Mouse (Mus musculus) stomach, postnatal 0 days (tissue): ENCODE measurements at regions not wholly inside any gene's neighbourhood (a gene's known extent, or its start where the extent isn't known, plus 50 kb on each side); places are given as distances from the start of the nearest gene placed in this dataset.

Experiments
- ATAC-seq: fragments of 200-750 bp; cut with Nextera tagmentation; 2 replicates; pipeline ENCODE4 v1.8.0; 2017; ENCODE audit not compliant: low FRiP score, low TSS enrichment
- DNase-seq: peaks from one replicate; pipeline ENCODE4 v3.0.0-alpha.2; 2016; ENCODE audit warnings: low spot score
- H3K27ac ChIP-seq: fragments of 300-500 bp; sonication (generic); replicated peaks from 2 replicates; pipeline ENCODE4 v1.5.1; 2014; ENCODE audit warnings: mild to moderate bottlenecking, control low read depth
- H3K27me3 ChIP-seq: fragments of 300-500 bp; sonication (generic); 2 replicates; pipeline ENCODE4 v1.6.1; 2014; ENCODE audit warnings: low read length; ENCODE audit not compliant: control insufficient read depth, insufficient read depth
- H3K36me3 ChIP-seq: fragments of 300-500 bp; sonication (generic); 2 replicates; pipeline ENCODE4 v1.6.1; 2014; ENCODE audit warnings: low read length, mixed read lengths; ENCODE audit not compliant: control insufficient read depth, insufficient read depth
- H3K4me1 ChIP-seq: fragments of 300-500 bp; sonication (generic); replicated peaks from 2 replicates; pipeline ENCODE4 v1.6.1; 2014; ENCODE audit warnings: antibody characterized with exemption; ENCODE audit not compliant: control insufficient read depth, insufficient read depth
- H3K4me2 ChIP-seq: fragments of 300-500 bp; sonication (generic); replicated peaks from 2 replicates; pipeline ENCODE4 v1.6.1; 2014; ENCODE audit warnings: low read depth, mild to moderate bottlenecking, control low read depth, moderate library complexity
- H3K4me3 ChIP-seq: fragments of 300-500 bp; sonication (generic); 2 replicates; pipeline ENCODE4 v1.5.1; 2014; ENCODE audit warnings: low read depth, low read length, control low read depth
- H3K9ac ChIP-seq: fragments of 300-500 bp; sonication (generic); 2 replicates; pipeline ENCODE4 v1.6.1; 2014; ENCODE audit warnings: mild to moderate bottlenecking, low read length, control low read depth, mixed read lengths
- H3K9me3 ChIP-seq: fragments of 300-500 bp; sonication (generic); 2 replicates; pipeline ENCODE4 v1.6.1; 2016; ENCODE audit warnings: low read length; ENCODE audit not compliant: control insufficient read depth
- CTCF ChIP-seq: IDR thresholded peaks from 2 replicates; pipeline ENCODE4 v1.5.1; 2016; ENCODE audit warnings: antibody characterized with exemption, low read depth, mild to moderate bottlenecking, moderate library complexity
- EP300 ChIP-seq: optimal IDR thresholded peaks from 2 replicates; pipeline ENCODE3; 2016; ENCODE audit warnings: antibody characterized with exemption
- WGBS: fragments of 180-500 bp; shearing (Covaris S2); extraction: QIAGEN DNeasy Blood & Tissue Kit; methylation state at CpG from one replicate; pipeline ENCODE4 v1.1.7; 2014; 5-methylcytosine and 5-hydroxymethylcytosine counted together

- Histone ChIP-seq H3K9ac (no peak overlapping the region), H3K4me1 (no peaks in the 10 kb centered on the region), H3K4me3 (no peak overlapping the region), H3K9me3 (no peaks in the 10 kb centered on the region), H3K4me2 (no peak overlapping the region), H3K36me3 (no peaks in the 10 kb centered on the region), H3K27ac (no peak overlapping the region), H3K27me3 (no peaks in the 10 kb centered on the region)
- ATAC-seq (no peak), DNase-seq (no peak)
- WGBS = 83% methylated on average over 5 of the region's 5 CpGs
- TF ChIP-seq EP300 = no peak
- TF ChIP-seq CTCF = no peak
Observed at GRCm38 (mm10) chr7:71873817-71874216, 432.6 kb downstream of the Mctp2 start.

GRCm38 (mm10) chr7:71872912-71873311 is 433.5 kb downstream of the Mctp2 start:
- ATAC-seq = no peak
- no peaks in the 10 kb centered on the region for H3K36me3 ChIP-seq
- no peaks in the 10 kb centered on the region for H3K27me3 ChIP-seq
- no peak overlapping the region for H3K4me3 ChIP-seq
- no peak for TF ChIP-seq CTCF
- TF ChIP-seq EP300 = no peak
- no peak overlapping the region for H3K9ac ChIP-seq
- no peak for DNase-seq
- no peaks in the 10 kb centered on the region for H3K9me3 ChIP-seq
- H3K4me1 ChIP-seq = no peaks in the 10 kb centered on the region
- H3K27ac ChIP-seq = no peak overlapping the region
- H3K4me2 ChIP-seq = no peak overlapping the region
- WGBS = 58% methylated on average over 6 of the region's 6 CpGs

DNA sequence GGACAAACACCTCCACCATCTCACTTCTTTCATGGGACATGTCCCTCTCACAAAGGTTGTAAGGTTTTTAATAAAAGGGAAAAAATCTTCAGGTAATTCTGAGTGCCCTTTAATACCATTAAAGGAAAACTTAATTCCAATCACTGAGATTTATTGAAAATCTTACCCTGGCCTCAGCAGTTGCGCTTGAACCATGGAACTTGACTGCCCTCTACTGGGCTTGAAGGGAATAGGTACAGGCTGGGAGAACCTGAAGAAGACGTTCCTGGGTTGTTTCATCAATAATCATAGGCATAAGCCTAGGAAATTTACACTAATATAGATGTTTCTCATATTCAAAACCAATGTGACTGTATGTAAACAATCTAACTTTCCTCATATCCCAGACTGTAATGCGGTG is 439.3 kb downstream of the Mctp2 start:
- DNase-seq (peak; percentile 38), ATAC-seq (no peak)
- Histone ChIP-seq H3K9ac (no peak overlapping the region), H3K9me3 (no peaks in the 10 kb centered on the region), H3K36me3 (no peaks in the 10 kb centered on the region), H3K27ac (no peak overlapping the region), H3K4me2 (no peak overlapping the region), H3K4me3 (no peak overlapping the region), H3K4me1 (no peaks in the 10 kb centered on the region), H3K27me3 (no peaks in the 10 kb centered on the region)
- TF ChIP-seq EP300 = no peak
- peak; percentile 96 for TF ChIP-seq CTCF
- 16% methylated on average over 3 of the region's 3 CpGs for WGBS

- Histone ChIP-seq H3K36me3 (no peaks in the 10 kb centered on the region), H3K27ac (no peak overlapping the region), H3K4me1 (no peaks in the 10 kb centered on the region), H3K27me3 (no peaks in the 10 kb centered on the region), H3K4me3 (no peak overlapping the region), H3K9ac (no peak overlapping the region), H3K9me3 (no peaks in the 10 kb centered on the region), H3K4me2 (no peak overlapping the region)
- WGBS = 41% methylated on average over 15 of the region's 15 CpGs
- DNase-seq (no peak), ATAC-seq (no peak)
- TF ChIP-seq CTCF (no peak), EP300 (no peak)
Observed at GRCm38 (mm10) chr7:71865371-71866166, 440.8 kb downstream of the Mctp2 start.

DNA sequence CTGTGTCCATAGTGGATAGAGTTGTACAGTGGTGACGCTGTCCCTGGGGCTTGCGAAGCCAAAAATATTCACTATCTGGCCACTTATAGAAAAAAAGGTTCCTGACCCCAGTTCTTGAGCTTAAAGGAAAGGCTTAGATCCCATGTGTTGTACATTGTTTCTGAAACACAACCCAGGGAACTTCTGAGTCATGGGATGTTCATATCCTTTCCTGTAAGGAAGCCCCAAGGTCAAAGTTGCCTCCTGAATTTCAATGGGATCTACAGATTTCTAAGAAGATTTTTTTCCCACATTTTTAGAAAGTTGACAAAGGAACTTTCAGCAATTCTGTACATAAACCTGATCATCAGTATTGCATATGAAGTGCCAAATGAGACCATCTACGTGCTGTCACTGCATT is 453.5 kb downstream of the Mctp2 start:
- no peaks in the 10 kb centered on the region for H3K9me3 ChIP-seq
- no peak for ATAC-seq
- no peaks in the 10 kb centered on the region for H3K36me3 ChIP-seq
- no peak for DNase-seq
- no peak overlapping the region for H3K9ac ChIP-seq
- H3K4me3 ChIP-seq = no peak overlapping the region
- WGBS = 93% methylated on average over 3 of the region's 3 CpGs
- H3K4me2 ChIP-seq = no peak overlapping the region
- H3K27me3 ChIP-seq = no peaks in the 10 kb centered on the region
- TF ChIP-seq CTCF (no peak), EP300 (no peak)
- no peak overlapping the region for H3K27ac ChIP-seq
- no peaks in the 10 kb centered on the region for H3K4me1 ChIP-seq

GRCm38 (mm10) chr7:71849174-71849573 is 457.2 kb downstream of the Mctp2 start:
- Histone ChIP-seq H3K27me3 (no peaks in the 10 kb centered on the region), H3K27ac (no peak overlapping the region), H3K4me3 (no peak overlapping the region), H3K4me2 (no peak overlapping the region), H3K36me3 (no peaks in the 10 kb centered on the region), H3K9ac (no peak overlapping the region), H3K4me1 (no peaks in the 10 kb centered on the region), H3K9me3 (no peaks in the 10 kb centered on the region)
- no peak for ATAC-seq
- DNase-seq = no peak
- 86% methylated on average over 6 of the region's 6 CpGs for WGBS
- TF ChIP-seq CTCF = no peak
- TF ChIP-seq EP300 = no peak
